Mouse (Mus musculus): ENCODE results near the gene Rnf216.

DNA sequence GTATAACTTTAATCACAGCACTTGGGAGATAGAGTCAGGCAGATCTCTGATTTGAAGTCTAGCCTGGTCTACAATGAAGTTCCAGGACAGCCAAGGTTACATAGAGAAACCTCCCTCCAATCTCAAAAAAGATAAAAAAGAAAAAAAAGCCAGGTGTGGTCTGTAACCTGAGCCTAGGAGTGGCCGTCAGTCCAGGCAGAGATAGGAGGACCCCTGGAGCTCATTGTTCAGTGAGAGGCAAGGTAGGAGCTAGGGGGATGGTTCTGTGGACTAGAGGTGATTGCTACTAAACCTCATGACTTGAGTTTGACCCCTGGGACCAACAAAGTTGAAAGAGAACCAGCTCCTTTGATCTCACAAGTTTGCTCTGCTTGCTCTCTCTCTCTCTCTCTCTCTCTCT is 9.9 kb upstream of the Rnf216 start:
- TF ChIP-seq GATA1 (IDR thresholded peaks at IDR 0.05; ENCODE audit: low read length): no peak
- no peak for TF ChIP-seq TAL1 (IDR thresholded peaks at IDR 0.05; ENCODE audit: low read length)
